Mouse (Mus musculus) bone marrow, adult 2 months (tissue): Measurements from ENCODE around the gene Grin2b. TPM values are rescaled to one million over a fixed set of nuclear protein-coding genes. Genes with fewer than 3 reads are reported as not detected.

Source experiments
- H3K27ac ChIP-seq: fragments of 200-500 bp; 2 replicates; pipeline ENCODE4 v1.5.1; 2012; ENCODE audit warnings: low read depth, mild to moderate bottlenecking, control low read depth, inconsistent platforms, low read length; ENCODE audit not compliant: control insufficient read depth, poor library complexity, insufficient read depth
- H3K4me1 ChIP-seq: fragments of 200-500 bp; 2 replicates; pipeline ENCODE4 v1.6.1; 2011; ENCODE audit warnings: low read length; ENCODE audit not compliant: control insufficient read depth, insufficient read depth
- H3K4me3 ChIP-seq: fragments of 200-500 bp; replicated peaks from 2 replicates; pipeline ENCODE3; 2011; ENCODE audit warnings: mild to moderate bottlenecking, low read depth, low read length, control low read depth; ENCODE audit not compliant: control insufficient read depth
- CTCF ChIP-seq: fragments of 200-500 bp; IDR thresholded peaks from 2 replicates; pipeline ENCODE4 v1.5.1; 2011; ENCODE audit warnings: low read length, control low read depth; ENCODE audit not compliant: control insufficient read depth, insufficient read depth
- POLR2A ChIP-seq: fragments of 200-500 bp; IDR thresholded peaks from 2 replicates; pipeline ENCODE4 v1.6.1; 2011; ENCODE audit warnings: low read depth, mild to moderate bottlenecking, control low read depth, low read length, borderline replicate concordance; ENCODE audit not compliant: control insufficient read depth
- WGBS: fragments of 180-500 bp; shearing (Covaris S2); methylation state at CpG from one replicate; pipeline ENCODE4 v1.1.7; 2018; 5-methylcytosine and 5-hydroxymethylcytosine counted together
- polyA plus RNA-seq: library from polyadenylated mRNA; stranded (reverse); fragments of >200 nt; gene quantifications from 2 replicates; pipeline ENCODE4 v1.2.4, GENCODE M21; 2011; ENCODE audit warnings: low replicate concordance; ENCODE audit not compliant: missing spikeins, insufficient read depth, insufficient read length

Grin2b gene
- polyA plus RNA-seq, 1 experiment, result 0.10 TPM

DNA sequence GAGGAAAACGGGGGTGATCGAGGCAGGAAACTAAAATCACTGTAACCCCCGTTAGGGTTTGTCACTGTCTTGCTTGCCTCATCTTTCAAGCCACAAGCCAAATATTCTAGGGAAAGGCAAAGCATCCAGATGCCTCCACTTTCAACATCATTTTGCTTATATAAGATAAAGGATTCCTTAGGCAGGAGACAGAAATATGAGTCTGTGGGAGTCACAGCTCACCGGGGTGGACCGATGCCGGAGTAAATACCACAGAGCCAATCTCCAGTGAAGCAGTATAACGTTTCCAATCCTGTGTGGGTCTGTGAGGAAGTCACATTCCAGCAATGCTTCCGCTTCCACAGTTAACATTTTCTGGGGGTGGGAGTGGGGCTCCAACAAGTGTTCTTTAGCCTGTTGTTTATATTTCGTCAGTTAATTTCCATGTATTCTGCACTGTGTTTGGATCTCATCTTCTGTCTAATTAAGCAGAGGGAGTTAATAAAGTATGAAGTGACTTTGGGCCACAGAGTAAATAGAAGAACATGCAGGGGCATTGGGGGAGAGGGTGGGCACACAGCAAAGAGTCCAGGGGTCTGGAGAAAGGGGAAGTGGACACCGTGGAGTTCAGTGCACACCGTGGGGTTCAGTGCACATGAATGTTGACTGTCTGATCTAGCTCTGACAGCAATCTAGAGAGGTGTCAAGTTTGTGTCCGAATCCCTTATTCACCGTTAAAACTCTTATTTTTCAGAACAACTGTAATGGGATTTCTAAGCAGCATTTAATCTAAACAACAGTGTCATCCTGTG, 374.9 kb downstream of the Grin2b start:
- H3K4me1 ChIP-seq, result no peaks in the 10 kb centered on the region
- H3K27ac ChIP-seq, result no peak overlapping the region
- TF ChIP-seq CTCF, result no peak
- no peak for TF ChIP-seq POLR2A
- H3K4me3 ChIP-seq, result no peak overlapping the region
- 65% methylated on average over 13 of the region's 13 CpGs for WGBS

DNA sequence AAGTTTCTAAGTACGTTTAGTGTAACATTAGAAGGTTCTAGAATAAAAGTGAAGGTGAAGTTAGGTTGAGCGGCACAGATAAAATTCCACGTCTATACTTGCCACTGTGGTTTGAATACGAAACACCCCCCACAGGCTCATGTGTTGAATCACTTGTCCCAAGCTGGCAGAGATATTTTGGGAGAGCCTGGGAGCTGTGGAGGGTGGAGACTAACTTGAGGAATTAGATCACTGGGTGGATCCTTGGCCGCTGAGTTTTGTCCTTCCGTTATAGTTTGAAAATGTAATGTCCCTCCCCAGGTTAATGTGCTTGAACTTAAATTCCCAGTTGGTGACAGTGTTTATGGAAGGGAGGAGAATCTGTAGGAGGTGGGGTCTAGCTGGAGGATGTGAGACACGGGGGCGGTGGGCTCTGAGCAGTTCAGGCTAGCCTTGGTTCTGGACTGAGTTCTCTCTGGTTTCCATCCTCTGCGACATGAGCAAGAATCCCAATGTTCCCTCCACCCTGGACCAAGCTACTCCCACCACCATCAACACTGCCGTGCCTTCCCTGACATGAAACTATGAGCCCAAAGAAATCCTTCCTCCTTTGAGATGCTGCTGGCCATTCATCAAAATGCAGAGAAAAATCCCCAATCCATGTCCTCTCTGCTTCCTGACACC, 375.8 kb downstream of the Grin2b start:
- no peaks in the 10 kb centered on the region for H3K4me1 ChIP-seq
- 81% methylated on average over 10 of the region's 10 CpGs for WGBS
- no peak overlapping the region for H3K27ac ChIP-seq
- no peak overlapping the region for H3K4me3 ChIP-seq
- TF ChIP-seq CTCF (no peak), POLR2A (no peak)

DNA sequence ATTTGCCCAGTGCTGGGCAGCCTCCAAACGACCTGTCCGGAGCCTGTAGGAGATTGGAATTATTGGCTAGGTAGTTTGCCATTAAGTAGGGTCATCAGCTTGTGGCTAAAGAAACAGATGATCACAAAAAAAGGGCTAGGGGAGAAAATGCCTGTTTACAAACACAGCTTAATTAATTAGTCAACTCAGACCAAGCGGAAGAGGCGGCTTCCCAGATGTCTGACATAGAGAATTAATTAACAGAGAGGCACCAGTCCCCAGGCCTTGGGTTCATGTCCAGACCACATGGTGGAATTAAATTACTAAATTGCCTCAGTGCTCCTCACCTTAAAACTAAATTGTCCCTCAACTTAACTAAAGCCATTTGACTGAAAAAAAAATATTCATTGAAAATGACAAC, 376.4 kb downstream of the Grin2b start:
- no peak overlapping the region for H3K4me3 ChIP-seq

DNA sequence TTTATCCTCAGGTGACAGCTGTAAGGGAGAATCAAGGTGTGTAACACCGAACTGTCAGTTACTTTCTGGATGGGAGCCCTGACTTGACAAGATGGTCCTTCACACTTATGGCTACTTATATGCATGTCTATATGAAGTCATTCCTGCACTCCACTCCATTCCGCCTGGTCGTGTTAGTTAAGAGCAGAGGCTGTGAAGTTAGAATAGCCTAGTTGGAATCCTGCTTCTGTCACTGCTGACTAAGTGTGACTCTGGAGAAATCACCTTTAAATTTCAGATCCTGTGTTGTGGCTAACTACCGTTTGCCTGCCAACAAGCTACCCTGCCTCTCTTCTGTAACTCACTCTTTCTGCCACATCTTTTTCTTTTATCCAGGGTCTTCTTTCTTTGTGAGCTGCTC, 381.9 kb downstream of the Grin2b start:
- no peaks in the 10 kb centered on the region for H3K4me1 ChIP-seq
- 83% methylated on average over 4 of the region's 4 CpGs for WGBS
- TF ChIP-seq CTCF (no peak), POLR2A (no peak)
- H3K27ac ChIP-seq, result no peak overlapping the region
- H3K4me3 ChIP-seq, result no peak overlapping the region

More for the DNA sequence above, 376.4 kb downstream of the Grin2b start:
- no peak for TF ChIP-seq POLR2A
- no peak for TF ChIP-seq CTCF
- H3K27ac ChIP-seq, result no peak overlapping the region
- H3K4me1 ChIP-seq, result no peaks in the 10 kb centered on the region
- 90% methylated on average over 4 of the region's 4 CpGs for WGBS

DNA sequence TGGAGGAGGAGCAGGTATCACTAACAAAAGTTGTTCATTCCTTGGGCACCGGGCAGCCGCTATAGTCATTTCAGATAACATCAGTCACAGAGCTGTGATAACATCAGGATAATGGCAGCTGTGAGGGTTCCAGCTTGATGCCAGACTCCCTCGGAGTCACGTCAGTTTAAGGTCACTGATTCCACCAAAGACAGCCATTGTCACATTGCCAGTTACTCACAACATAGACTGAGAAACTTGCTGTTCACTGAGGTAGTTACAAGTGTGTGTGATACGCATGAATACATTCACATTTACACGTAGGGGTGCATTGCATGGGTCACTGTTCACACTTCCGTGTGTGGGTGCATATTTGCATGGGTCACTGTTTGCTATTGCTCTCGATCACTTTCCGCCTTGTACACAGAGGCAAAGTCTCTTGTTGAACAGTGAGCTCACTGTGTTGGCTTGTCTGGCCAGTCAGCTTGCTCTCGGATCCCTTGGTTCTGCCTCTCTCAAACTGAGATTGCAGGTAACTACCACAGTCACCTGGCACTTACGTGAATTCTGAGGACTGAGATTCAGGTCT, 383.6 kb downstream of the Grin2b start:
- no peak overlapping the region for H3K4me3 ChIP-seq
- TF ChIP-seq POLR2A, result no peak
- no peak for TF ChIP-seq CTCF
- no peak overlapping the region for H3K27ac ChIP-seq
- 84% methylated on average over 11 of the region's 11 CpGs for WGBS
- H3K4me1 ChIP-seq, result no peaks in the 10 kb centered on the region

DNA sequence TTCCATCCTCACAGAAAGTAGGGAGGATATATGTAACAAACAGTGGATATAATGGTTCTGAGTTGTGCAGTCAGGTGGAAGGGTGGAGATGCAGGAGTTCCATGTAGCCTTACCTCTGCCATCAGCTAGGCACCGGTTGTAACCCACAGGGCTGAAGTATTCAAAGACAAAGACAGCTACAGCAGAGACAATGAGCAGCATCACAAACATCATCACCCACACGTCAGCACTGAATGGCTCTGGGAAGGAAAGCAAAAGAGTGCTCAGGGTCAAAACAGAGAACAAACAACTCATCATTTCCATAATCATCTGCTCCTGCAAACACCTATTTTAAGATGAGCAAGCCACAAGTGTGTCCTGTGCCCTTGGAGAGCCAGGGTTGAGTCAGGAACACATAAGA, 398.6 kb downstream of the Grin2b start:
- no peak overlapping the region for H3K4me3 ChIP-seq
- TF ChIP-seq POLR2A (no peak), CTCF (no peak)
- 83% methylated on average over 2 of the region's 2 CpGs for WGBS

DNA sequence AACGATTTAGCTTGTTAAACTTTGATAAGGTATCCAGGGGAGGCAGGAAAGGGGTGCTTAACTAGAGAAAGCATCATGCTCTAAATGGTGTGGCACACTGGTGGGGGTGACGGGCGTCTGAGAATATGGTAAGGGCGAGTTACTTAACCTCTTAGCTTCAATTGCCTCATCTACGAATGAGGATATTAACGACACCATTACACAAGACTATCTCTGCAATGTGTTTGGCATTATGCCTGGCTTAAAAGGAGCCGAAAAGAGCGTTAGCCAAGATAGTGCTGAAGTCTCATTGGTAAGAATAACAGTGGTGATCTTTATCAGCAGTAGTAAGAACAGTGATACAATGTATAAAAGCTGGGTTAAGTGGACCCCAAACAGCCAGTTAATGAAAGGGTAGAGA, 405.7 kb downstream of the Grin2b start:
- H3K4me3 ChIP-seq, result no peak overlapping the region
- TF ChIP-seq CTCF, result no peak
- TF ChIP-seq POLR2A, result no peak
- no peaks in the 10 kb centered on the region for H3K4me1 ChIP-seq
- H3K27ac ChIP-seq, result no peak overlapping the region
- WGBS, result 49% methylated on average over 8 of the region's 8 CpGs

More for the DNA sequence above, 398.6 kb downstream of the Grin2b start:
- Histone ChIP-seq H3K27ac (no peak overlapping the region), H3K4me1 (no peaks in the 10 kb centered on the region)

DNA sequence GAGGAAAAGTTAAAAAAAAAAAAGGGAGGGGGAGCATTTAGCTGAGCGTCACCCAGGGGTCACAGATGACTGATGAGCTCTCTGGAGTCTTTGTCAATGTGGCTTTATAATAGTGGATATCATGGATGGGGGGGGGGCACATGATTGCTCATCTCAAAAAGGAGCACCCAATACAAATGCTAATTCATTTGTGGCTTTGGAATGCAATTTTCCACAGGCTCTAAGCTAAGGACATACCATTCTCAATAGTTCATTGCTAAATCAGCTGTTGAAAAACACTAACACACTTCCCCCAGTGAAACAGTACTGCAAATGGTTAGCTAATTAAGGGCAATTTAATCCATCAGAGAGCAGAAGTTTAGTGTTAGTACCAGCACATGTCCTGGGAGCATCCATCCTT, 414.6 kb downstream of the Grin2b start:
- TF ChIP-seq CTCF (no peak), POLR2A (no peak)
- no peak overlapping the region for H3K27ac ChIP-seq
- H3K4me3 ChIP-seq, result no peak overlapping the region
- WGBS, result 71% methylated on average over 1 of the region's 1 CpGs
- no peaks in the 10 kb centered on the region for H3K4me1 ChIP-seq
